Mouse (Mus musculus): Measurements from ENCODE around the gene Ly6g5b.

GRCm38 (mm10) chr17:35111774-35112173, 3.5 kb downstream of the Ly6g5b start:
- TF ChIP-seq CTCF (IDR thresholded peaks at IDR 0.05; ENCODE audit: low read depth) (no peak), EP300 (IDR thresholded peaks at IDR 0.05; ENCODE audit: low read depth) (no peak)

All from liver, embryonic 14.5 days (tissue).